Mouse (Mus musculus): ENCODE data around the gene Mest. TPM values are rescaled to one million over a fixed set of nuclear protein-coding genes. Genes with fewer than 3 reads are reported as not detected.

Mest gene
- polyA plus RNA-seq, 1 experiment from 2014 or later, result 372 TPM

GRCm38 (mm10) chr6:30687198-30687597 lies 36.1 kb upstream of the Mest start:
- Histone ChIP-seq H3K4me1 (peaks cover 12% of the 10 kb centered on the region), H3K36me3 (no peaks in the 10 kb centered on the region), H3K9me3 (replicated peaks) (no peaks in the 10 kb centered on the region), H3K27ac (no peak overlapping the region), H3K4me3 (no peak overlapping the region), H3K27me3 (replicated peaks) (no peaks in the 10 kb centered on the region), H3K4me2 (no peak overlapping the region), H3K9ac (no peak overlapping the region)
- WGBS (ENCODE audit: insufficient replicate concordance), result 72% methylated on average over 7 of the region's 7 CpGs
- ATAC-seq, result no peak

GRCm38 (mm10) chr6:30692826-30693225 lies 30.5 kb upstream of the Mest start:
- no peaks in the 10 kb centered on the region for H3K9me3 ChIP-seq (replicated peaks)
- H3K9ac ChIP-seq, result peak overlapping the region; percentile 79
- peak overlapping the region; percentile 79 for H3K4me3 ChIP-seq
- H3K27me3 ChIP-seq (replicated peaks), result no peaks in the 10 kb centered on the region
- H3K36me3 ChIP-seq, result no peaks in the 10 kb centered on the region
- 58% methylated on average over 5 of the region's 5 CpGs for WGBS (ENCODE audit: insufficient replicate concordance)
- ATAC-seq, result no peak
- peak overlapping the region; percentile 90 for H3K4me2 ChIP-seq
- H3K4me1 ChIP-seq, result peaks cover 18% of the 10 kb centered on the region
- peak overlapping the region; percentile 81 for H3K27ac ChIP-seq

- peaks cover 18% of the 10 kb centered on the region for H3K4me1 ChIP-seq
- H3K27me3 ChIP-seq (replicated peaks), result no peaks in the 10 kb centered on the region
- peak within 1 kb of the TSS; percentile 79 for H3K4me3 ChIP-seq
- ATAC-seq, result peak; percentile 96
- peak within 1 kb of the TSS; percentile 81 for H3K27ac ChIP-seq
- H3K36me3 ChIP-seq, result no peaks in the 10 kb centered on the region
- 1% methylated on average over 47 of the region's 52 CpGs for WGBS (ENCODE audit: insufficient replicate concordance)
- H3K9me3 ChIP-seq (replicated peaks), result no peaks in the 10 kb centered on the region
- H3K9ac ChIP-seq, result peak within 1 kb of the TSS; percentile 79
- peak within 1 kb of the TSS; percentile 90 for H3K4me2 ChIP-seq
Observed at GRCm38 (mm10) chr6:30693350-30693991, 29.9 kb upstream of the Mest start, which contains the start of gene Cep41. Cep41 (minus strand) TSS chr6:30693749.

- Histone ChIP-seq H3K4me1 (peaks cover 18% of the 10 kb centered on the region), H3K9ac (peak overlapping the region; percentile 79), H3K36me3 (no peaks in the 10 kb centered on the region), H3K4me3 (peak overlapping the region; percentile 79), H3K9me3 (replicated peaks) (no peaks in the 10 kb centered on the region), H3K27ac (no peak overlapping the region), H3K4me2 (peak overlapping the region; percentile 90), H3K27me3 (replicated peaks) (no peaks in the 10 kb centered on the region)
- no peak for ATAC-seq
- 45% methylated on average over 6 of the region's 6 CpGs for WGBS (ENCODE audit: insufficient replicate concordance)
Observed at GRCm38 (mm10) chr6:30694209-30694608, 29.1 kb upstream of the Mest start.

GRCm38 (mm10) chr6:30695124-30695523 lies 28.2 kb upstream of the Mest start:
- Histone ChIP-seq H3K4me1 (peaks cover 26% of the 10 kb centered on the region), H3K27me3 (replicated peaks) (no peaks in the 10 kb centered on the region), H3K4me2 (no peak overlapping the region), H3K9me3 (replicated peaks) (no peaks in the 10 kb centered on the region), H3K4me3 (no peak overlapping the region), H3K36me3 (no peaks in the 10 kb centered on the region), H3K27ac (no peak overlapping the region), H3K9ac (no peak overlapping the region)
- no peak for ATAC-seq
- 83% methylated on average over 8 of the region's 8 CpGs for WGBS (ENCODE audit: insufficient replicate concordance)

- no peak for ATAC-seq
- H3K27ac ChIP-seq, result 0 out of 2 replicates have a peak overlapping the region, but pooled peaks have one; percentile 40
- no peak overlapping the region for H3K4me3 ChIP-seq
- H3K36me3 ChIP-seq, result no peaks in the 10 kb centered on the region
- no peak overlapping the region for H3K4me2 ChIP-seq
- H3K9ac ChIP-seq, result no peak overlapping the region
- WGBS (ENCODE audit: insufficient replicate concordance), result 62% methylated on average over 5 of the region's 5 CpGs
- no peaks in the 10 kb centered on the region for H3K9me3 ChIP-seq (replicated peaks)
- H3K4me1 ChIP-seq, result peaks cover 30% of the 10 kb centered on the region
- no peaks in the 10 kb centered on the region for H3K27me3 ChIP-seq (replicated peaks)
Observed at GRCm38 (mm10) chr6:30697464-30697863, 25.9 kb upstream of the Mest start.

GRCm38 (mm10) chr6:30698036-30698435 lies 25.3 kb upstream of the Mest start:
- H3K27ac ChIP-seq, result 0 out of 2 replicates have a peak overlapping the region, but pooled peaks have one; percentile 40
- no peaks in the 10 kb centered on the region for H3K27me3 ChIP-seq (replicated peaks)
- H3K36me3 ChIP-seq, result no peaks in the 10 kb centered on the region
- H3K9me3 ChIP-seq (replicated peaks), result no peaks in the 10 kb centered on the region
- no peak overlapping the region for H3K4me2 ChIP-seq
- H3K9ac ChIP-seq, result no peak overlapping the region
- H3K4me1 ChIP-seq, result peaks cover 24% of the 10 kb centered on the region
- no peak overlapping the region for H3K4me3 ChIP-seq
- no peak for ATAC-seq
- WGBS (ENCODE audit: insufficient replicate concordance), result 75% methylated on average over 4 of the region's 4 CpGs

GRCm38 (mm10) chr6:30700182-30700581 lies 23.2 kb upstream of the Mest start:
- no peak for ATAC-seq
- H3K4me2 ChIP-seq, result peak overlapping the region; percentile 24
- H3K27ac ChIP-seq, result peak overlapping the region; percentile 51; the same call in 1 of the 2 replicates

GRCm38 (mm10) chr6:30702881-30703280 lies 20.5 kb upstream of the Mest start:
- Histone ChIP-seq H3K36me3 (no peaks in the 10 kb centered on the region), H3K27ac (no peak overlapping the region), H3K4me3 (no peak overlapping the region), H3K4me1 (peaks cover 18% of the 10 kb centered on the region), H3K27me3 (replicated peaks) (no peaks in the 10 kb centered on the region), H3K9ac (no peak overlapping the region), H3K4me2 (no peak overlapping the region), H3K9me3 (replicated peaks) (no peaks in the 10 kb centered on the region)
- ATAC-seq, result no peak
- 74% methylated on average over 6 of the region's 6 CpGs for WGBS (ENCODE audit: insufficient replicate concordance)

More at GRCm38 (mm10) chr6:30700182-30700581, 23.2 kb upstream of the Mest start:
- 17% methylated on average over 6 of the region's 6 CpGs for WGBS (ENCODE audit: insufficient replicate concordance)
- H3K36me3 ChIP-seq, result no peaks in the 10 kb centered on the region
- no peaks in the 10 kb centered on the region for H3K9me3 ChIP-seq (replicated peaks)
- H3K4me3 ChIP-seq, result no peak overlapping the region
- no peaks in the 10 kb centered on the region for H3K27me3 ChIP-seq (replicated peaks)
- peaks cover 18% of the 10 kb centered on the region for H3K4me1 ChIP-seq
- H3K9ac ChIP-seq, result no peak overlapping the region

- no peak overlapping the region for H3K4me3 ChIP-seq
- H3K36me3 ChIP-seq, result no peaks in the 10 kb centered on the region
- no peaks in the 10 kb centered on the region for H3K9me3 ChIP-seq (replicated peaks)
- no peak for ATAC-seq
- H3K27ac ChIP-seq, result no peak overlapping the region
- 52% methylated on average over 6 of the region's 6 CpGs for WGBS (ENCODE audit: insufficient replicate concordance)
- H3K4me2 ChIP-seq, result no peak overlapping the region
- H3K27me3 ChIP-seq (replicated peaks), result no peaks in the 10 kb centered on the region
- H3K4me1 ChIP-seq, result peaks cover 18% of the 10 kb centered on the region
- H3K9ac ChIP-seq, result no peak overlapping the region
Observed at GRCm38 (mm10) chr6:30703476-30703875, 19.9 kb upstream of the Mest start.

- H3K36me3 ChIP-seq, result no peaks in the 10 kb centered on the region
- ATAC-seq, result no peak
- no peak overlapping the region for H3K4me3 ChIP-seq
- peaks cover 18% of the 10 kb centered on the region for H3K4me1 ChIP-seq
- no peak overlapping the region for H3K4me2 ChIP-seq
- no peak overlapping the region for H3K27ac ChIP-seq
- no peaks in the 10 kb centered on the region for H3K27me3 ChIP-seq (replicated peaks)
- WGBS (ENCODE audit: insufficient replicate concordance), result 69% methylated on average over 9 of the region's 9 CpGs
- H3K9ac ChIP-seq, result no peak overlapping the region
- no peaks in the 10 kb centered on the region for H3K9me3 ChIP-seq (replicated peaks)
Observed at GRCm38 (mm10) chr6:30703977-30704602, 19.3 kb upstream of the Mest start.

- Histone ChIP-seq H3K27ac (no peak overlapping the region), H3K4me3 (no peak overlapping the region), H3K4me2 (no peak overlapping the region), H3K4me1 (peaks cover 34% of the 10 kb centered on the region), H3K9ac (no peak overlapping the region), H3K27me3 (replicated peaks) (no peaks in the 10 kb centered on the region), H3K36me3 (no peaks in the 10 kb centered on the region), H3K9me3 (replicated peaks) (no peaks in the 10 kb centered on the region)
- WGBS (ENCODE audit: insufficient replicate concordance), result 69% methylated on average over 6 of the region's 6 CpGs
- ATAC-seq, result no peak
Observed at GRCm38 (mm10) chr6:30709115-30709514, 14.2 kb upstream of the Mest start.
